In the genomic region with DNA sequence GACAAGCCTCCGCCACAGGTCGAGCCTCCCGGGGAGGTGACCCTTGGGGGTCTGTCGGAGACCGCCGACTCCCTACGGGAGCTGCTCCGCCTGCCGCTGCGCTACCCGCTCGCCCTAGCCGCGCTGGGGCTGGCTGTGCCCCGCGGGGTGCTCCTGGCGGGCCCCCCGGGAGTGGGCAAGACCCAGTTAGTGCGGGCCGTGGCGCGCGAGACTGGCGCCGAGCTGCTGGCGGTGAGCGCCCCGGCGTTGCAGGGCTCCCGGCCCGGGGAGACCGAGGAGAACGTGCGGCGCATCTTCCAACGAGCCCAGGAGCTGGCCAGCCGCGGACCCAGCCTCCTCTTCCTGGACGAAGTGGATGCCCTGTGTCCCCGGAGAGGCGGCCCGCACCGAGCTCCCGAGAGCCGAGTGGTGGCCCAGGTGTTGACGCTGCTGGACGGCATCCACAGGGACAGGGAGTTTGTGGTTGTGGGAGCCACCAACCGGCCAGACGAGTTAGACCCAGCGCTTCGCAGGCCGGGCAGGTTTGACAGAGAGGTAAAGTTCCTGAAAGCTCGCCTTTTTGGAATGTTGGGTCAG, we compare ENCODE assay signal across 8 mouse cellular contexts. TPM values are rescaled to one million over a fixed set of nuclear protein-coding genes. Genes with fewer than 3 reads are reported as not detected.
DNase-seq lines count a peak whose midpoint lies in the region; ATAC-seq lines count a peak whose summit lies in the region.

No protein-coding gene starts in this region.

- DNase-seq in right cerebral cortex, adult 18-20 months: peak; percentile 21
- no peak for DNase-seq in right cerebral cortex, postnatal 36 days (ENCODE audit: low spot score in 2 of 2)
- DNase-seq in cerebellum, adult 11-12 months: peak; percentile 63
- peak; percentile 62 for DNase-seq in neural tube, embryonic 10.5 days (ENCODE audit: extremely low spot score, low spot score)
- DNase-seq in urinary bladder, postnatal 4 days (ENCODE audit: low spot score in 2 of 2): peak; percentile 54 to 76

- H3K4me3 ChIP-seq in forebrain, embryonic 16.5 days (replicated peaks; ENCODE audit: low read length): peak overlapping the region; percentile 98
- peak overlapping the region; percentile 94 for H3K4me3 ChIP-seq in hindbrain, embryonic 16.5 days (ENCODE audit: low read length)
- peak overlapping the region; percentile 93 for H3K4me3 ChIP-seq in liver, embryonic 12.5 days

- H3K4me1 ChIP-seq in forebrain, embryonic 16.5 days (replicated peaks; ENCODE audit: control insufficient read depth, insufficient read depth, low read length): peaks cover 14% of the 10 kb centered on the region
- peaks cover 15% of the 10 kb centered on the region for H3K4me1 ChIP-seq in hindbrain, embryonic 16.5 days (ENCODE audit: control insufficient read depth, insufficient read depth, low read depth, low read length)
- peaks cover 21% of the 10 kb centered on the region for H3K4me1 ChIP-seq in liver, embryonic 12.5 days

- 0% methylated on average over 52 of the region's 53 CpGs for WGBS in forebrain, embryonic 16.5 days
- WGBS in hindbrain, embryonic 16.5 days: under 1% methylated on average over 45 of the region's 53 CpGs
- WGBS in liver, embryonic 12.5 days (ENCODE audit: insufficient replicate concordance): under 1% methylated on average over 50 of the region's 53 CpGs

- ATAC-seq in forebrain, embryonic 16.5 days: no peak
- peak; percentile 29 for ATAC-seq in hindbrain, embryonic 16.5 days
- peak; percentile 65 for ATAC-seq in liver, embryonic 12.5 days

- H3K4me2 ChIP-seq in forebrain, embryonic 16.5 days (ENCODE audit: low read length): peak overlapping the region; percentile 91
- peak overlapping the region; percentile 97 for H3K4me2 ChIP-seq in hindbrain, embryonic 16.5 days (ENCODE audit: low read length)
- H3K4me2 ChIP-seq in liver, embryonic 12.5 days: peak overlapping the region; percentile 99

- no peak overlapping the region for H3K27ac ChIP-seq in forebrain, embryonic 16.5 days (ENCODE audit: low read length)
- peak overlapping the region; percentile 83 for H3K27ac ChIP-seq in hindbrain, embryonic 16.5 days (ENCODE audit: low read depth, low read length)
- peak overlapping the region; percentile 74; the same call in 1 of the 2 replicates for H3K27ac ChIP-seq in liver, embryonic 12.5 days

- peak overlapping the region; percentile 90 for H3K9ac ChIP-seq in forebrain, embryonic 16.5 days (replicated peaks; ENCODE audit: low read depth, low read length)
- peak overlapping the region; percentile 96 for H3K9ac ChIP-seq in hindbrain, embryonic 16.5 days (ENCODE audit: low read depth, low read length)
- H3K9ac ChIP-seq in liver, embryonic 12.5 days: peak overlapping the region; percentile 87

- no peaks in the 10 kb centered on the region for H3K9me3 ChIP-seq in forebrain, embryonic 16.5 days (ENCODE audit: control insufficient read depth, low read length)
- H3K9me3 ChIP-seq in hindbrain, embryonic 16.5 days (ENCODE audit: control insufficient read depth, low read length): no peaks in the 10 kb centered on the region
- H3K9me3 ChIP-seq in liver, embryonic 12.5 days (replicated peaks): no peaks in the 10 kb centered on the region

- H3K27me3 ChIP-seq in forebrain, embryonic 16.5 days (replicated peaks; ENCODE audit: control insufficient read depth, insufficient read depth, low read length): no peaks in the 10 kb centered on the region
- H3K27me3 ChIP-seq in hindbrain, embryonic 16.5 days (replicated peaks; ENCODE audit: control insufficient read depth, insufficient read depth, low read length): no peaks in the 10 kb centered on the region
- H3K27me3 ChIP-seq in liver, embryonic 12.5 days (replicated peaks): peaks cover 6% of the 10 kb centered on the region

- H3K36me3 ChIP-seq in forebrain, embryonic 16.5 days (ENCODE audit: control insufficient read depth, insufficient read depth): 0 out of 2 replicates have a peak, but pooled peaks cover 6% of the 10 kb centered on the region
- peaks cover 10% of the 10 kb centered on the region; the same call in 1 of the 2 replicates for H3K36me3 ChIP-seq in hindbrain, embryonic 16.5 days (ENCODE audit: control insufficient read depth, insufficient read depth, low read length)
- peaks cover 19% of the 10 kb centered on the region for H3K36me3 ChIP-seq in liver, embryonic 12.5 days

RNA-seq across cellular contexts. Expression of gene AA467197, which starts 5.5 kb away (rescaled TPM):
- not detected in 2 replicates for polyA plus RNA-seq in forebrain, embryonic 16.5 days (2015; fragmentation: Nextera tagmentation; extraction: Ambion mirVana)
- 0.69 and 0.91 TPM in 2 replicates for polyA plus RNA-seq in hindbrain, embryonic 16.5 days (2015; fragmentation: Nextera tagmentation; extraction: Ambion mirVana)
- 0.17 and 0.26 TPM in 2 replicates for polyA plus RNA-seq in liver, embryonic 12.5 days (2016; fragmentation: Nextera tagmentation; extraction: Ambion mirVana)

RNA-seq across cellular contexts. Expression of gene Gatm, which starts 20.2 kb away (rescaled TPM):
- 30.6 and 32.0 TPM in 2 replicates for polyA plus RNA-seq in forebrain, embryonic 16.5 days (2015; fragmentation: Nextera tagmentation; extraction: Ambion mirVana)
- 59.9 and 61.8 TPM in 2 replicates for polyA plus RNA-seq in hindbrain, embryonic 16.5 days (2015; fragmentation: Nextera tagmentation; extraction: Ambion mirVana)
- 19.3 and 19.9 TPM in 2 replicates for polyA plus RNA-seq in liver, embryonic 12.5 days (2016; fragmentation: Nextera tagmentation; extraction: Ambion mirVana)

Comparison
In these comparisons a context has a peak if more than half of its experiments do, and no peak if none do; other contexts are left out.
1. DNase-seq: peak in right cerebral cortex, adult 18-20 months (single experiment), cerebellum, adult 11-12 months (single experiment), neural tube, embryonic 10.5 days (single experiment) and urinary bladder, postnatal 4 days (2 of 2); none in right cerebral cortex, postnatal 36 days (0 of 2).
2. Peak in every context shown above with its lines, with median percentiles within 50 percentile points of each other: H3K4me2 ChIP-seq, H3K4me3 ChIP-seq and H3K9ac ChIP-seq.